Mouse (Mus musculus) bone marrow macrophage, adult 2 months (primary cell): Measurements from ENCODE around the gene Il22ra1. TPM values are rescaled to one million over a fixed set of nuclear protein-coding genes. Genes with fewer than 3 reads are reported as not detected.

Source experiments
- H3K27ac ChIP-seq: 2 replicates; pipeline ENCODE4 v1.5.1; 2012; ENCODE audit warnings: low read depth, low read length; ENCODE audit not compliant: insufficient read depth
- H3K4me1 ChIP-seq: 2 replicates; pipeline ENCODE4 v1.6.1; 2012; ENCODE audit warnings: low read length; ENCODE audit not compliant: control insufficient read depth, insufficient read depth
- H3K4me3 ChIP-seq: 2 replicates; pipeline ENCODE4 v1.5.1; 2012; ENCODE audit warnings: mild to moderate bottlenecking, low read length, moderate library complexity; ENCODE audit not compliant: insufficient read depth
- CTCF ChIP-seq: IDR thresholded peaks from 2 replicates; pipeline ENCODE4 v1.5.1; 2012; ENCODE audit warnings: low read depth, mild to moderate bottlenecking, low read length, moderate library complexity
- POLR2A ChIP-seq: IDR thresholded peaks from 2 replicates; pipeline ENCODE4 v1.6.1; 2012; ENCODE audit warnings: mild to moderate bottlenecking, low read depth, low read length, borderline replicate concordance
- polyA plus RNA-seq: library from polyadenylated mRNA; stranded (reverse); fragments of >200 nt; gene quantifications from 2 replicates; pipeline ENCODE4 v1.2.4, GENCODE M21; 2012; ENCODE audit not compliant: missing spikeins, insufficient read depth, insufficient read length

Gene Il22ra1
- polyA plus RNA-seq, 1 experiment: not detected

DNA sequence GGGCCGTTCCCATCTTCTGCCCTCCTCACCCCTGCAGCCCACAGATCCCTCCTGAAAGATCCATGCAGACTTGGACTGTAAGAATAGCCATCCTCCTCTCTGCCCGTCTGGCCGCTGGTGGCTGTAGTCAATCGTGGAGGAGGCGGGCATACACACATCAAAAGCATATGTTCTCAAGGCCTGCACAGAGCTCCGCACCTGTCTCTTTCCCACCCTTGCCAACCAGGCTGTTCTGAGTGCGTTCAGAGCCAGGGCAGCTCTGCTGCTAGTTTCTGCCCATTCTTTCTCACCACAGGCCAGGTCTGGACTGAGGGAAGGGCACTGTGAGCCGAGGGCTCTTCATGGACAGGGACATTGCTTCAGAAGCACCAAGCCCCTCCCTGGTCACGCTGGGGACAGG, 2.2 kb downstream of the Il22ra1 start:
- Histone ChIP-seq H3K4me3 (no peak overlapping the region), H3K27ac (no peak overlapping the region), H3K4me1 (no peaks in the 10 kb centered on the region)
- no peak for TF ChIP-seq CTCF
- TF ChIP-seq POLR2A: no peak

DNA sequence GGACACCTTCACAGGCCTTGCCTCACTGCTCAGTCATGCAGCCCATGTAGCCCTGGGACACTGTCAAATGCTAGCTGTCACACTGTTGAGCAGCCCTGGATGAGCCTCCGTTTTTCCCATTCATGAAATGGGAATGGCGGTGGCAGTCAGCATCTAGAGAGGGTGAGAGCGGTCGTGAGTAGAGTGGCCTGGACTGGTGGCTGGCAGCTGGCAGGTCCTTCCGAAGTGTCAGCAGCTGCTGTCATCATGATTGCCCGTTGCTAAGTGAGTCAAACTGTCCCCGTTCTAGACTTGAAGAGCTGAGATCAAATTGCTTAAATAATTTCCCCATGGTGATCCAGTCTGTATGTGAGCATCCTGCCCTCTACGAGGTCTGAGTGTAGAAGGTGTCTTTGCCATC, 3.0 kb downstream of the Il22ra1 start:
- H3K4me1 ChIP-seq: no peaks in the 10 kb centered on the region
- no peak overlapping the region for H3K27ac ChIP-seq
- no peak for TF ChIP-seq POLR2A
- no peak for TF ChIP-seq CTCF
- H3K4me3 ChIP-seq: no peak overlapping the region

DNA sequence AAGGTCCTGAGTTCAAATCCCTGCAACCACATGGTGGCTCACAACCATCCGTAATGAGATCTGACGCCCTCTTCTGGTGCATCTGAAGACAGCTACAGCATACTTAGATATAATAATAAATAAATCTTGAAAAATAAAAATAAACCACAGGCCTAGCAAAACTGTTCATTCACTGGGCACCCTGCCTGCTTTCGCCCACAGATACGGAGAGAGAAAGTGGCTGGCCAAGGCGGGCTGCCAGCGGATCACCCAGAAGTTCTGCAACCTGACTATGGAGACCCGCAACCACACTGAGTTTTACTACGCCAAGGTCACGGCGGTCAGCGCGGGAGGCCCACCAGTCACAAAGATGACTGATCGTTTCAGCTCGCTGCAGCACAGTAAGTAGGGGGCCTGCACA, 5.9 kb downstream of the Il22ra1 start:
- no peak overlapping the region for H3K4me3 ChIP-seq
- no peak for TF ChIP-seq CTCF
- no peak for TF ChIP-seq POLR2A

DNA sequence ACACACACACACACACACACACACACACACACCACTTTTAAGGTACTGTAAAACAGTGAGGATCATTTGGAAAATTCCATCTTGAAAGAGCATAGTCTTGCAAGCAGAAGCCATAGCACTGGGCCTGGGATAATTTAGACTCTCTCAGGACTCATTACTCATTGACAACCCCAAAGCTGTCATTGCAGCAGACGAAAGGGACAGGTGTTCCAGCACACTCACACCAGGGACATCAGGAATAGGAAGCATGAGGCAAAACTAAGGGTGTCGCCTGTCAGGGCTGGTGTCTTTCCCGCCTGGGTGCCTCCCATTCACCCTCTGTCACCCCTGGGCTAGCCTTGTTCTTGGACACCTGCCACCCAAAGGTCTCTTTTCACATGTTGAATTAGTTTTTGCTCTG, 8.9 kb downstream of the Il22ra1 start:
- TF ChIP-seq CTCF: no peak
- no peak for TF ChIP-seq POLR2A
- Histone ChIP-seq H3K4me1 (no peaks in the 10 kb centered on the region), H3K27ac (no peak overlapping the region), H3K4me3 (no peak overlapping the region)

More for the DNA sequence above, 5.9 kb downstream of the Il22ra1 start:
- Histone ChIP-seq H3K4me1 (no peaks in the 10 kb centered on the region), H3K27ac (no peak overlapping the region)

DNA sequence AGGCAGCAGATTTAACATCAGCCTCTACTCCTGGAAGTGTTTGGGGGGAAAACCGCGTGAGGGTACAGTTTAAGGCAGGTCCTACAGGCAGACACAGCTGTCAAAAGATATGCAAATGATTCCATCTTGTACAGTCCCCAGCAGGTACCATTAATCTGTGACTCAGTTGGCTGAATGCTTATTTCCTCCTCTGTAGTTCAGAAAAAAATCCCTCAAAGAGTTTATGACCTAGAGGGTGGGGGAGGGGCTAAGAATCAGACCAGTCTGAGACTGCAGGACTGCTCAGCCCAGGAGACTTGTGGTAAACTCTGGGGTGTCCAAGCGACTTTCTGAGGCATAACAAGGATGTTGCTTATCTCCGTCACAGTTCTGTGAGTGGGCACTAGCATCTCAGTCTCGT, 10.3 kb downstream of the Il22ra1 start:
- H3K4me3 ChIP-seq: no peak overlapping the region
- no peak overlapping the region for H3K27ac ChIP-seq
- no peaks in the 10 kb centered on the region for H3K4me1 ChIP-seq
- TF ChIP-seq POLR2A (no peak), CTCF (no peak)

DNA sequence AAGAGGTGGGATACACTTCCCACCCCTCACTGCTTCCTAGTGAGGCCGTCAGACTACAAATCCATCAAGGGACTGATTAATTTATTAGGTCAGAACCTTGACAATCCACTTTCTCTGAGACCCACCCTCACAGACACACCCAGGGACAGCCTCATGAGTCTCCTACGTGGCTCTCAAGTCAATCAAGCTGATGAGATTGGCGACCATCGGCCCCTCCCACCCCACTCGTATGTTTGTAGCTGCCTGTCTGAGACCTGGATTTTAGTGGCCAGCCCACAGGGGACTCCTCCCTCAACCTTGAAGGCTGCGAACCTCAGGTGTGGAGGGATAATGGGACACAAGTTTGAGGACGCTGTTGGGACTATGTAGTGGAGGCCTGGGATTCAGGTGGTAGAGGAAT, 11.2 kb downstream of the Il22ra1 start:
- Histone ChIP-seq H3K4me3 (no peak overlapping the region), H3K4me1 (no peaks in the 10 kb centered on the region), H3K27ac (no peak overlapping the region)
- no peak for TF ChIP-seq POLR2A
- no peak for TF ChIP-seq CTCF

DNA sequence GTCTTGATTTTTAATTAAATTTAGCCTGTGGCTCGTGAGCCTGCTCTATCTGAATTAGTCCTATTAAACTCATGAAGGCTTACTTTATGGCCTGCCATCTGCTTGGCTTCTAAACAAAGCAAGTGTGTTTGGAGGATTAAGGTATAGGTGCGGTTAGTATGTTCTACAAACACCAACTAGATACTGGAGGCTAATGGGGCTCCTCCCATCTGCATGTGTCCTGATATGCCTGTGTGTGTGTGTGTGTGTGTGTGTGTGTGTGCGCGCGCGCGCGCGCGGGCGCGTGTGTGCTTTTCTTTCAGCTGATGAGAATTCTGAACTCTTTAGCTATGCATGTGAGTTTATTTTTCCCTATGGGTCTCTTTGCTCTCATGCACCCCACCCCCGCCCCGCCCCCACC, 11.7 kb downstream of the Il22ra1 start:
- H3K4me1 ChIP-seq: no peaks in the 10 kb centered on the region
- no peak overlapping the region for H3K4me3 ChIP-seq
- TF ChIP-seq CTCF (no peak), POLR2A (no peak)
- H3K27ac ChIP-seq: no peak overlapping the region

DNA sequence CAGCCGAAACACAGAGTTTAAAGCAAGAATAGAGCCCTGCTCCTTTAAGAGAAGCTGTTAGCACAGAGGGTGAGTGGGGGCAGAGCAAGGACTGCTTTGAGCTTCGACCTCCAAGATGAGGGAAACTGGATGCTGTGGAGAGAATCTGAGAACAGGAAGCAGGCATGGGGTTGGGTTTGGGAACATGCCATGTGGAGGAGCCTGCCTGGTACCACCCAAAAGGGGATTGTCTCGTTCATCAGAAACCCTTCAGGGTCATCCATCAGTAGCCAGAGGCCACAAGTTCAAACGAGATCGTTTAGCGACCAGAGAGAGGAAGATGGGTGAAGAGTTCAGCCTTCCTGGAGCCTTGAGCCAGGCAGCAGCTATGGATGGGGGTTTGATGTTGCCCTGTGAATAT, 15.5 kb downstream of the Il22ra1 start:
- TF ChIP-seq POLR2A (no peak), CTCF (no peak)

DNA sequence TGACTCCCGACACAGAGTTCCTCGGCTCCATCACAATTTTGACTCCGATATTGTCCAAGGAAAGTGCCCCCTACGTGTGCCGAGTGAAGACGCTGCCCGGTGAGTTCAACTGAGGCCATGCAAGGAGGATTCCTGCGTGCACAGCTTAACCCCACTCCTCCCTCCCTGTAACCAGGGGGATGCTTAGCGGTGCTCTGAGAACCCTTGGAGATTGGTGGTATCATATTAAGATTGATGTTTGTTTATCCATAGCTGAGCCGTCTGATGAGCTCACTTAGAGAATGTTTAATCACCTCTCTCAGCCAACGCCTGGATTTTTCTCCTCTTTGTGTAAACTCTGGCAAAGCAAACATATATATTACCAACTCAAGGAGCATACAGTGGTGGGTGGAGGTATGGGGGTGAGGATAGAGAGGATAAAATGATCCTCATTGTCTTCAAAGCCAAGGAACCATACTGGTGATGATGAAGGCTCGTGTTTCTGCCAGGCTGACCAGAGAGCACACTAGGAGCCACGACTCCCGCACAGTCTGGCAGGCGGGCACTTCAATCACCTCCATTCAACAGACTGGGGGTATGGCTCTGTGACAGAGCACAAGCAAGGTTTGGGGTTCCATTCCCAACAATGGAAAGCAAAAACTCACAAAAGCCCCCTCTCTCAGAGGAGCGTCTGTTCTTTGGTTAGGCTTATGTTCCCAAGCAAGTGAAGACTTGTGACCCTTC, 16.9 kb downstream of the Il22ra1 start:
- Histone ChIP-seq H3K4me1 (no peaks in the 10 kb centered on the region), H3K4me3 (no peak overlapping the region), H3K27ac (no peak overlapping the region)
- TF ChIP-seq CTCF (no peak), POLR2A (no peak)

More for the DNA sequence above, 15.5 kb downstream of the Il22ra1 start:
- Histone ChIP-seq H3K27ac (no peak overlapping the region), H3K4me1 (no peaks in the 10 kb centered on the region), H3K4me3 (no peak overlapping the region)

DNA sequence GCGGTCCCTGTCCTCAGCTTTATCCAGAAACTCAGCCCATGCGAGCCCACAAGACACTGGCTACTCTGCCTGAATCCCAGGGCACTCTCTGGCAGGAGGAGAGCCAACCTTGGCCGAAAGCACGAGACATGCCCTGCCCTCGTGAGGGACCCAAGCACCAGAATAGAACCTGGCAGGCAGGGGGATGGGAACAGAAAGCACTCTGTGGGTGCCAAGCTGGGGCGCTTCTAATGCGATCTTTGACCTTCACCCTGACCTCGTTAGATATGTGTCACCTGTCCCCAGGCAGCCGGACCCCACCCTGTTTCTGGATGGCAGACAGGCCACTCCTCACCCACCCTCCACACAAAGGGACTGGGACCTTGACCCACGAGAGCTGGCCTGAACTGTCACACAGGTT, 17.6 kb downstream of the Il22ra1 start:
- no peak overlapping the region for H3K4me3 ChIP-seq
- TF ChIP-seq CTCF (no peak), POLR2A (no peak)
- H3K4me1 ChIP-seq: no peaks in the 10 kb centered on the region
- no peak overlapping the region for H3K27ac ChIP-seq
